Mouse (Mus musculus) spleen, adult 2 months (tissue): ENCODE measurements at regions not wholly inside any gene's neighbourhood (a gene's known extent, or its start where the extent isn't known, plus 50 kb on each side); places are given as distances from the start of the nearest gene placed in this dataset.

Experiments used
- CTCF ChIP-seq: fragments of 200-500 bp; IDR thresholded peaks from 2 replicates; pipeline ENCODE4 v1.5.1; 2011; ENCODE audit warnings: mild to moderate bottlenecking, inconsistent platforms; ENCODE audit not compliant: insufficient read depth, insufficient read length, insufficient replicate concordance; ENCODE audit errors: extremely low read depth
- POLR2A ChIP-seq: fragments of 200-500 bp; IDR thresholded peaks from 2 replicates; pipeline ENCODE4 v1.6.1; 2011; ENCODE audit warnings: low read depth, low read length, inconsistent platforms

DNA sequence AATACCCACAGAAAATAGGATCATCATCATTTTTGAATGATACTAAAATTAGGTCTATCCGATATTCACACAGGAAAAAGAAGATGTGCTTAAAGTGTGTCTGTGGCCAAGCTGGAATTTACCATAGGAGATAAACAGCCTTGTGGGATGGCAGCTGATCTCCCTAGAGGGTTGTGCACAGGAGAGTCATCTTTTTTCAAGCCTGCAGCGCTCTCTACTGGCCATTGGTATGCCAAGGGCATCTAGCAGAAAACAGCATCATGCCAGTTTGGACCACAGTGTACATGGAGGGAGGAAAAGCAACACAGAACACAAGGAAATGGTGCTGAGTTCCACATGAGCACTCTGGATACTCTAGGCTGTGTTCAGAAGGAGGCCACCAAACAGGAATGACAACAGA, 74.1 kb upstream of the Diaph3 start:
- TF ChIP-seq CTCF, result no peak; the same call in 1 of the 2 replicates
- TF ChIP-seq POLR2A, result no peak
